Mouse (Mus musculus): ENCODE results near the gene Pon3. TPM values are rescaled to one million over a fixed set of nuclear protein-coding genes. Genes with fewer than 3 reads are reported as not detected.

Pon3 gene
- polyA plus RNA-seq, 1 experiment, result 1.8 TPM

- H3K4me3 ChIP-seq (ENCODE audit: low read depth, low read length), result no peak overlapping the region
- no peaks in the 10 kb centered on the region for H3K4me1 ChIP-seq (ENCODE audit: control insufficient read depth, insufficient read depth, low read length)
- H3K36me3 ChIP-seq (ENCODE audit: control insufficient read depth, insufficient read depth, low read length, poor library complexity, severe bottlenecking), result no peaks in the 10 kb centered on the region
- no peaks in the 10 kb centered on the region for H3K9me3 ChIP-seq (replicated peaks; ENCODE audit: control insufficient read depth, insufficient read depth, low read length, poor library complexity, severe bottlenecking)
- H3K9ac ChIP-seq (ENCODE audit: low read depth, poor library complexity, severe bottlenecking), result no peak overlapping the region
- H3K27ac ChIP-seq (ENCODE audit: insufficient read depth, low read length), result no peak overlapping the region
- no peaks in the 10 kb centered on the region for H3K27me3 ChIP-seq (ENCODE audit: control insufficient read depth, insufficient read depth, low read length, poor library complexity, severe bottlenecking)
- no peak for TF ChIP-seq CTCF (IDR thresholded peaks at IDR 0.05; ENCODE audit: low read depth, low read length)
- TF ChIP-seq EP300 (IDR thresholded peaks at IDR 0.05; ENCODE audit: insufficient read depth, low read depth, low read length), result no peak
- no peak for TF ChIP-seq POLR2A (IDR thresholded peaks at IDR 0.05; ENCODE audit: insufficient read depth, low read length)
Observed at GRCm38 (mm10) chr6:5199916-5200315, 56.2 kb downstream of the Pon3 start.

- H3K4me3 ChIP-seq (ENCODE audit: low read depth, low read length), result no peak overlapping the region
- no peak overlapping the region for H3K27ac ChIP-seq (ENCODE audit: insufficient read depth, low read length)
- no peaks in the 10 kb centered on the region for H3K4me1 ChIP-seq (ENCODE audit: control insufficient read depth, insufficient read depth, low read length)
- H3K36me3 ChIP-seq (ENCODE audit: control insufficient read depth, insufficient read depth, low read length, poor library complexity, severe bottlenecking), result no peaks in the 10 kb centered on the region
- no peak for TF ChIP-seq EP300 (IDR thresholded peaks at IDR 0.05; ENCODE audit: insufficient read depth, low read depth, low read length)
- TF ChIP-seq CTCF (IDR thresholded peaks at IDR 0.05; ENCODE audit: low read depth, low read length), result no peak
- TF ChIP-seq POLR2A (IDR thresholded peaks at IDR 0.05; ENCODE audit: insufficient read depth, low read length), result no peak
- no peaks in the 10 kb centered on the region for H3K9me3 ChIP-seq (replicated peaks; ENCODE audit: control insufficient read depth, insufficient read depth, low read length, poor library complexity, severe bottlenecking)
- H3K9ac ChIP-seq (ENCODE audit: low read depth, poor library complexity, severe bottlenecking), result no peak overlapping the region
- H3K27me3 ChIP-seq (ENCODE audit: control insufficient read depth, insufficient read depth, low read length, poor library complexity, severe bottlenecking), result no peaks in the 10 kb centered on the region
Observed at GRCm38 (mm10) chr6:5199376-5199905, 56.6 kb downstream of the Pon3 start.

GRCm38 (mm10) chr6:5198590-5198989 lies 57.5 kb downstream of the Pon3 start:
- TF ChIP-seq POLR2A (IDR thresholded peaks at IDR 0.05; ENCODE audit: insufficient read depth, low read length), result no peak
- no peak for TF ChIP-seq CTCF (IDR thresholded peaks at IDR 0.05; ENCODE audit: low read depth, low read length)
- TF ChIP-seq EP300 (IDR thresholded peaks at IDR 0.05; ENCODE audit: insufficient read depth, low read depth, low read length), result no peak
- Histone ChIP-seq H3K9me3 (replicated peaks; ENCODE audit: control insufficient read depth, insufficient read depth, low read length, poor library complexity, severe bottlenecking) (no peaks in the 10 kb centered on the region), H3K9ac (ENCODE audit: low read depth, poor library complexity, severe bottlenecking) (no peak overlapping the region), H3K36me3 (ENCODE audit: control insufficient read depth, insufficient read depth, low read length, poor library complexity, severe bottlenecking) (no peaks in the 10 kb centered on the region), H3K27me3 (ENCODE audit: control insufficient read depth, insufficient read depth, low read length, poor library complexity, severe bottlenecking) (no peaks in the 10 kb centered on the region), H3K4me1 (ENCODE audit: control insufficient read depth, insufficient read depth, low read length) (no peaks in the 10 kb centered on the region), H3K4me3 (ENCODE audit: low read depth, low read length) (no peak overlapping the region), H3K27ac (ENCODE audit: insufficient read depth, low read length) (no peak overlapping the region)

GRCm38 (mm10) chr6:5193693-5194092 lies 62.4 kb downstream of the Pon3 start, which contains the start of gene Pon1:
Gene Pon1 (minus strand): TSS chr6:5193946.
- Histone ChIP-seq H3K9me3 (replicated peaks; ENCODE audit: control insufficient read depth, insufficient read depth, low read length, poor library complexity, severe bottlenecking) (no peaks in the 10 kb centered on the region), H3K36me3 (ENCODE audit: control insufficient read depth, insufficient read depth, low read length, poor library complexity, severe bottlenecking) (no peaks in the 10 kb centered on the region), H3K4me3 (ENCODE audit: low read depth, low read length) (no peak within 1 kb of the TSS), H3K27me3 (ENCODE audit: control insufficient read depth, insufficient read depth, low read length, poor library complexity, severe bottlenecking) (no peaks in the 10 kb centered on the region), H3K27ac (ENCODE audit: insufficient read depth, low read length) (no peak within 1 kb of the TSS), H3K9ac (ENCODE audit: low read depth, poor library complexity, severe bottlenecking) (no peak within 1 kb of the TSS), H3K4me1 (ENCODE audit: control insufficient read depth, insufficient read depth, low read length) (no peaks in the 10 kb centered on the region)
- TF ChIP-seq EP300 (IDR thresholded peaks at IDR 0.05; ENCODE audit: insufficient read depth, low read depth, low read length) (no peak), CTCF (IDR thresholded peaks at IDR 0.05; ENCODE audit: low read depth, low read length) (no peak), POLR2A (IDR thresholded peaks at IDR 0.05; ENCODE audit: insufficient read depth, low read length) (no peak)

- Histone ChIP-seq H3K4me1 (ENCODE audit: control insufficient read depth, insufficient read depth, low read length) (no peaks in the 10 kb centered on the region), H3K9me3 (replicated peaks; ENCODE audit: control insufficient read depth, insufficient read depth, low read length, poor library complexity, severe bottlenecking) (no peaks in the 10 kb centered on the region), H3K36me3 (ENCODE audit: control insufficient read depth, insufficient read depth, low read length, poor library complexity, severe bottlenecking) (no peaks in the 10 kb centered on the region), H3K27me3 (ENCODE audit: control insufficient read depth, insufficient read depth, low read length, poor library complexity, severe bottlenecking) (no peaks in the 10 kb centered on the region), H3K9ac (ENCODE audit: low read depth, poor library complexity, severe bottlenecking) (no peak overlapping the region), H3K4me3 (ENCODE audit: low read depth, low read length) (no peak overlapping the region), H3K27ac (ENCODE audit: insufficient read depth, low read length) (no peak overlapping the region)
- TF ChIP-seq POLR2A (IDR thresholded peaks at IDR 0.05; ENCODE audit: insufficient read depth, low read length), result no peak
- TF ChIP-seq EP300 (IDR thresholded peaks at IDR 0.05; ENCODE audit: insufficient read depth, low read depth, low read length), result no peak
- no peak for TF ChIP-seq CTCF (IDR thresholded peaks at IDR 0.05; ENCODE audit: low read depth, low read length)
Observed at GRCm38 (mm10) chr6:5190761-5191160, 65.3 kb downstream of the Pon3 start.

- Histone ChIP-seq H3K9me3 (replicated peaks; ENCODE audit: control insufficient read depth, insufficient read depth, low read length, poor library complexity, severe bottlenecking) (no peaks in the 10 kb centered on the region), H3K27ac (ENCODE audit: insufficient read depth, low read length) (no peak overlapping the region), H3K4me3 (ENCODE audit: low read depth, low read length) (no peak overlapping the region), H3K36me3 (ENCODE audit: control insufficient read depth, insufficient read depth, low read length, poor library complexity, severe bottlenecking) (no peaks in the 10 kb centered on the region), H3K9ac (ENCODE audit: low read depth, poor library complexity, severe bottlenecking) (no peak overlapping the region), H3K4me1 (ENCODE audit: control insufficient read depth, insufficient read depth, low read length) (no peaks in the 10 kb centered on the region), H3K27me3 (ENCODE audit: control insufficient read depth, insufficient read depth, low read length, poor library complexity, severe bottlenecking) (no peaks in the 10 kb centered on the region)
- TF ChIP-seq EP300 (IDR thresholded peaks at IDR 0.05; ENCODE audit: insufficient read depth, low read depth, low read length) (no peak), CTCF (IDR thresholded peaks at IDR 0.05; ENCODE audit: low read depth, low read length) (no peak), POLR2A (IDR thresholded peaks at IDR 0.05; ENCODE audit: insufficient read depth, low read length) (no peak)
Observed at GRCm38 (mm10) chr6:5189507-5189906, 66.6 kb downstream of the Pon3 start.
